Mouse (Mus musculus): ENCODE measurements at regions not wholly inside any gene's neighbourhood (a gene's known extent, or its start where the extent isn't known, plus 50 kb on each side); places are given as distances from the start of the nearest gene placed in this dataset.

DNA sequence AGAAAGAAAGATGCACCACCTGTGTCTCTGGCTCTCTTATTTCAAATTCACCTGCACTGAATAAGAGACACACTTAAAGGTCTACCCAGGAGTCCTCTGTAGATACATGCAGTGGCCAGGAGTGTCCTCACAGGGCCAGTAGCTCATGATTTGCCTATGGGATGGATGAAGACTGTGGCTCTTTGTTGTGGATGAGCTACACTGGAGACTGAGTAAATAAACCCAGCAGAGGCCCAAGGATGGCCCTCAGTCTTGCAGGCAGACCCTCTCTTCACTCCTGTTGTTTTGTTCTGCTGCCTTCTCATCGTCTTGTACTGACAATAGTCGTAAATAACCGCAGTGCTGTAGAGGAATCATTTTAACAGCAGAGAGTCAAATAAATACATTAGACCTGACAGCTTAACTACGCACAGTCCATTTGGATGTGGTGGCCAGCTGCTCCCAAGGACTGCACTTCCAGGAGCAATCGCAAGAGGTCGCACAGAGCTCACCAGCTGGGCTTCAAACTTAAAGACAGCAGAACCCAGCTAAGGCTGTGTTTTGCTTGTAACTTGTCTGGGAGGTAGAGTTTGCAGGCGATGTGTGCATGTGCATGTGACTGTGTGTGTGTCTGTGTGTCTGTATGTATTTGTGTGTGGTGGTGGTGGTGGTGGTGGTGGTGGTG is 328.6 kb upstream of the Camk1g start:
- Histone ChIP-seq H3K27me3 (ENCODE audit: control insufficient read depth, insufficient read depth, low read length) (no peaks in the 10 kb centered on the region), H3K4me3 (ENCODE audit: extremely low read depth, insufficient read depth, insufficient read length) (no peak overlapping the region), H3K4me1 (ENCODE audit: control insufficient read depth, insufficient read depth, insufficient read length) (no peaks in the 10 kb centered on the region), H3K36me3 (ENCODE audit: control insufficient read depth, insufficient read depth, low read length) (no peaks in the 10 kb centered on the region), H3K27ac (ENCODE audit: insufficient read depth, low read length) (no peak overlapping the region)
- 25% methylated on average over 7 of the region's 7 CpGs for WGBS
- TF ChIP-seq CTCF (IDR thresholded peaks at IDR 0.05; ENCODE audit: extremely low read depth, insufficient read depth, insufficient read length, insufficient replicate concordance): peak; percentile 46; the same call in 1 of the 2 replicates
- TF ChIP-seq POLR2A (IDR thresholded peaks at IDR 0.05; ENCODE audit: low read depth, low read length): no peak
- peak in 1 of 2 experiments; percentile 6 for DNase-seq (ENCODE audit: low read depth in 1 of 2, low spot score in 2 of 2)

DNA sequence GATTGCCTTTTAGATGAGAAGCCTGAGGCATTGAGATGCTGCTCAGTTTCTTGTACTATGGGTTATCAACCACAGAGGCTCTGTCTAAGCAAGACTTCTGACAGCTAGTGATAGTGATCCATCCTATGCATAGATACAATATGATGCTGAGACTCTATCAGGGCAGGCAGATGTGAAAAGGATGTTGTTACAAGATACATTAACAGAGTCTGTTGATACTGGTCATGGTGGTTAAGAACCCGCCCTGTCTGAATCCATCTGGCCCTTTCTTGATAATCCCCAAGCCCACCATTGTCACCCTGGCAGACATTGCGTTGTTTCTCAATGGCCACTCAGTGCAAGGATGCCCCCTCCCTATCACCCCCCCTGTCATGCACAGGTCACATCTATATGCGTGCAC is 327.8 kb upstream of the Camk1g start:
- Histone ChIP-seq H3K36me3 (ENCODE audit: control insufficient read depth, insufficient read depth, low read length) (no peaks in the 10 kb centered on the region), H3K4me1 (ENCODE audit: control insufficient read depth, insufficient read depth, insufficient read length) (no peaks in the 10 kb centered on the region), H3K27me3 (ENCODE audit: control insufficient read depth, insufficient read depth, low read length) (no peaks in the 10 kb centered on the region), H3K27ac (ENCODE audit: insufficient read depth, low read length) (no peak overlapping the region), H3K4me3 (ENCODE audit: extremely low read depth, insufficient read depth, insufficient read length) (no peak overlapping the region)
- TF ChIP-seq POLR2A (IDR thresholded peaks at IDR 0.05; ENCODE audit: low read depth, low read length): no peak
- TF ChIP-seq CTCF (IDR thresholded peaks at IDR 0.05; ENCODE audit: extremely low read depth, insufficient read depth, insufficient read length, insufficient replicate concordance): no peak
- WGBS: 80% methylated on average over 3 of the region's 3 CpGs
- no peak for DNase-seq (ENCODE audit: low read depth in 1 of 2, low spot score in 2 of 2)

DNA sequence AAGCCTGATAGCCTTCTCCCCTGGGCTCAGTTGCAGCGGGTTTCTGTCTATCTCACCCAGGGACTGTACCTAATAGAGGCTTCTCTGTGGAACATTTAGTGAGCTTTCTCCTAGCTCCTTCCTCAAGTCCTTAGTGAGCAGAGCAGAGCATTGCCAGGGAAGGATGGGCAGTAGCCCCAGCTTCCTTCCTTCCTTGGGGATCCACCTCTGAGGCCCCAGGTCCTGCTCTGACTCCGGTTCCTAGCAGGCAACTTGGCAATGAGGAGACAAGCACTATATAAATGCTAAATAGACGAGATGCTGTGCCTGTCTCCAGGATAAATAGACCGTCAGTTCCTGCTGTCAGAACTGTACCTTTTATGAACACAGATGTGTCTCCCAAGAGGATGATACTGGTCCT is 326.9 kb upstream of the Camk1g start:
- no peaks in the 10 kb centered on the region for H3K27me3 ChIP-seq (ENCODE audit: control insufficient read depth, insufficient read depth, low read length)
- no peaks in the 10 kb centered on the region for H3K36me3 ChIP-seq (ENCODE audit: control insufficient read depth, insufficient read depth, low read length)
- DNase-seq (ENCODE audit: low read depth in 1 of 2, low spot score in 2 of 2): no peak
- WGBS: 62% methylated on average over 4 of the region's 4 CpGs
- no peaks in the 10 kb centered on the region for H3K4me1 ChIP-seq (ENCODE audit: control insufficient read depth, insufficient read depth, insufficient read length)
- no peak overlapping the region for H3K27ac ChIP-seq (ENCODE audit: insufficient read depth, low read length)
- no peak overlapping the region for H3K4me3 ChIP-seq (ENCODE audit: extremely low read depth, insufficient read depth, insufficient read length)
- TF ChIP-seq CTCF (IDR thresholded peaks at IDR 0.05; ENCODE audit: extremely low read depth, insufficient read depth, insufficient read length, insufficient replicate concordance): no peak
- TF ChIP-seq POLR2A (IDR thresholded peaks at IDR 0.05; ENCODE audit: low read depth, low read length): no peak

DNA sequence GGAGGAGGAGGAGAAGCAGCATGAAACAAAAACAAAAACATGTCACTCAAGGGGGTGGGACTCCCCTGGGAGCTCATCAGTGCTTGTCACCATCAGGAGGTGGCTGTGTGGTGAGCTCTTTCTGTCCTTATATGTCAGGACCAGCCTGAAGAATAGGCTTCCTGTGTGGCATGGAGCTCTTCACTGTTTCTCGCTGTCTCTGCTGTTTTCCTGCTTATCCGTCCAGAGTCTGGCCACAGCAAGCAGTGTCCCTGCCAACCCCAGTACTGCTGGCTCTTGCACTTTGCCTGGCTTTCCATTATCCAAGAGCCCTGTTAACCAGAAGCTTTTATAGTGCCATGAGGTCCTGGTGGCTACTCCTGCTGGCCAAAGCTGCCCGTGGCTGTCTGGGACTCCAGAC is 322.9 kb upstream of the Camk1g start:
- H3K36me3 ChIP-seq (ENCODE audit: control insufficient read depth, insufficient read depth, low read length): no peaks in the 10 kb centered on the region
- H3K27me3 ChIP-seq (ENCODE audit: control insufficient read depth, insufficient read depth, low read length): no peaks in the 10 kb centered on the region
- TF ChIP-seq CTCF (IDR thresholded peaks at IDR 0.05; ENCODE audit: extremely low read depth, insufficient read depth, insufficient read length, insufficient replicate concordance) (no peak), POLR2A (IDR thresholded peaks at IDR 0.05; ENCODE audit: low read depth, low read length) (no peak)
- no peak overlapping the region for H3K4me3 ChIP-seq (ENCODE audit: extremely low read depth, insufficient read depth, insufficient read length)
- 54% methylated on average over 3 of the region's 3 CpGs for WGBS
- H3K4me1 ChIP-seq (ENCODE audit: control insufficient read depth, insufficient read depth, insufficient read length): no peaks in the 10 kb centered on the region
- DNase-seq (ENCODE audit: low read depth in 1 of 2, low spot score in 2 of 2): no peak
- H3K27ac ChIP-seq (ENCODE audit: insufficient read depth, low read length): no peak overlapping the region

DNA sequence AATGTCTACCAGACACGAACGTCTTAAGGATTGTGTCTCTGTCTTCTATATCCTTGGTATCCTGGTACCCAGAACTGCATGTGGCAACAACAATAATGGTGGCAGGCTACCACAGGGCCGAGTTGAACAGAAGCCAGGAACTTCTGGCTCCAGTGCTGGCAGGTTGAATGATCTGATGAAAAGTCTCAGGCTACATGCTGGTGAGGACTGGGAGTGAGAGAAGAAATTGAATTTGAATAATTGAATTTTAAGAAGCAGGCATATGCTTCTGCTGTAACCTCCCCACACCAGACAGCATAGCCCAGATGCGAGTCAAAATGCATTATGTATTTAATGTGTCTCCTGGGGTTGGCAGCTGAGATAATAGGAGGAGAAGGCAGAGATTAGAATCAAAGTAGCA is 319.5 kb upstream of the Camk1g start:
- WGBS: 74% methylated on average over 4 of the region's 4 CpGs
- Histone ChIP-seq H3K4me1 (ENCODE audit: control insufficient read depth, insufficient read depth, insufficient read length) (no peaks in the 10 kb centered on the region), H3K36me3 (ENCODE audit: control insufficient read depth, insufficient read depth, low read length) (no peaks in the 10 kb centered on the region), H3K27ac (ENCODE audit: insufficient read depth, low read length) (no peak overlapping the region), H3K27me3 (ENCODE audit: control insufficient read depth, insufficient read depth, low read length) (no peaks in the 10 kb centered on the region), H3K4me3 (ENCODE audit: extremely low read depth, insufficient read depth, insufficient read length) (no peak overlapping the region)
- TF ChIP-seq POLR2A (IDR thresholded peaks at IDR 0.05; ENCODE audit: low read depth, low read length) (no peak), CTCF (IDR thresholded peaks at IDR 0.05; ENCODE audit: extremely low read depth, insufficient read depth, insufficient read length, insufficient replicate concordance) (no peak)
- DNase-seq (ENCODE audit: low read depth in 1 of 2, low spot score in 2 of 2): no peak

DNA sequence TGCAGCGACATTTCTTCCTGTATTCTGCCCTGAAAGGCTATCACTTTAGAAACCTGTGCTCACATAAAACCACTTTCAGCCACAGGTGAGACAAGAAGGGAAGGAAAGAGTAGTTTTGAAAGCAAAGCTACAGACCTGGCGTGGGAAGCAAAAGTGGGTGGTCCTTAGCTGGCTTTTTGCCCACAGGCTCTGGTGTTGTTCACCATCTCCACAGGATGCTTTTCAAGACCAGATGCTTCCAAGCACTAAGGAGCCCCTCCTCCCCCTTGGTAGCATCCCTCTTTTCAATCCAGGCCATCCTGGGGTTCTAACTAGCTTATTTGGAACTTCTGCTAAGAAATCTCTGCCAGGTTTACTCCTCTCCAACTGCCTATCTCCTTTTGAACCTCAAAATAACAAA is 312.8 kb upstream of the Camk1g start:
- Histone ChIP-seq H3K27ac (ENCODE audit: insufficient read depth, low read length) (no peak overlapping the region), H3K4me1 (ENCODE audit: control insufficient read depth, insufficient read depth, insufficient read length) (no peaks in the 10 kb centered on the region), H3K27me3 (ENCODE audit: control insufficient read depth, insufficient read depth, low read length) (no peaks in the 10 kb centered on the region), H3K36me3 (ENCODE audit: control insufficient read depth, insufficient read depth, low read length) (no peaks in the 10 kb centered on the region), H3K4me3 (ENCODE audit: extremely low read depth, insufficient read depth, insufficient read length) (no peak overlapping the region)
- no peak for TF ChIP-seq CTCF (IDR thresholded peaks at IDR 0.05; ENCODE audit: extremely low read depth, insufficient read depth, insufficient read length, insufficient replicate concordance)
- TF ChIP-seq POLR2A (IDR thresholded peaks at IDR 0.05; ENCODE audit: low read depth, low read length): no peak
- 36% methylated on average over 2 of the region's 2 CpGs for WGBS
- DNase-seq (ENCODE audit: low read depth in 1 of 2, low spot score in 2 of 2): no peak

DNA sequence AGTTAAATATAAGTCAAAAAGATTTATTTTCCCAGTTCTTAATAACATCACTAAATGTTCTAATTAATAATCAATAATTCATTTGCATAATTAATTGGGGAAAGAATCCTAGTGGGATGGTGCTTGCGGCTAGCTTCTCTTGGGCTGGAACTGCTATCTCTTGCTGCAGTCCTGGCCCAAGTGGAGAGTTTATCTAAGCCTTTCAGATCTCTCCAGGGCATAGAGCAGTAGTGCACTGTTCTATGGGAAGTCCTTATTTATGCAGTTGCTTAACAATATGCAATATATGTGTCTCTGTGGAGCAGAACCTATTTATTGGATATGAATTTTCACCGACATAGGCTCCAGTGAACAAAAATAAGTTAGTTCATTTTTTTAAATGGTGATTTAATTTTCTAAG is 308.4 kb upstream of the Camk1g start:
- Histone ChIP-seq H3K4me1 (ENCODE audit: control insufficient read depth, insufficient read depth, insufficient read length) (no peaks in the 10 kb centered on the region), H3K4me3 (ENCODE audit: extremely low read depth, insufficient read depth, insufficient read length) (no peak overlapping the region), H3K27me3 (ENCODE audit: control insufficient read depth, insufficient read depth, low read length) (no peaks in the 10 kb centered on the region), H3K36me3 (ENCODE audit: control insufficient read depth, insufficient read depth, low read length) (no peaks in the 10 kb centered on the region), H3K27ac (ENCODE audit: insufficient read depth, low read length) (no peak overlapping the region)
- no peak for DNase-seq (ENCODE audit: low read depth in 1 of 2, low spot score in 2 of 2)
- WGBS: 86% methylated on average over 2 of the region's 2 CpGs
- TF ChIP-seq CTCF (IDR thresholded peaks at IDR 0.05; ENCODE audit: extremely low read depth, insufficient read depth, insufficient read length, insufficient replicate concordance) (no peak), POLR2A (IDR thresholded peaks at IDR 0.05; ENCODE audit: low read depth, low read length) (no peak)
